Mouse (Mus musculus) kidney, postnatal 10 days (tissue): ENCODE results near the gene Twsg1.
"Not testable (repeated sequence)": the region's sequence is repeated elsewhere in the genome, so short reads cannot be mapped to it uniquely, and the experiment has no call there.

ENCODE experiments used
- DNase-seq: peaks from one replicate; pipeline ENCODE4 v3.0.0; 2021; ENCODE audit warnings: mixed read lengths

Twsg1 gene

DNA sequence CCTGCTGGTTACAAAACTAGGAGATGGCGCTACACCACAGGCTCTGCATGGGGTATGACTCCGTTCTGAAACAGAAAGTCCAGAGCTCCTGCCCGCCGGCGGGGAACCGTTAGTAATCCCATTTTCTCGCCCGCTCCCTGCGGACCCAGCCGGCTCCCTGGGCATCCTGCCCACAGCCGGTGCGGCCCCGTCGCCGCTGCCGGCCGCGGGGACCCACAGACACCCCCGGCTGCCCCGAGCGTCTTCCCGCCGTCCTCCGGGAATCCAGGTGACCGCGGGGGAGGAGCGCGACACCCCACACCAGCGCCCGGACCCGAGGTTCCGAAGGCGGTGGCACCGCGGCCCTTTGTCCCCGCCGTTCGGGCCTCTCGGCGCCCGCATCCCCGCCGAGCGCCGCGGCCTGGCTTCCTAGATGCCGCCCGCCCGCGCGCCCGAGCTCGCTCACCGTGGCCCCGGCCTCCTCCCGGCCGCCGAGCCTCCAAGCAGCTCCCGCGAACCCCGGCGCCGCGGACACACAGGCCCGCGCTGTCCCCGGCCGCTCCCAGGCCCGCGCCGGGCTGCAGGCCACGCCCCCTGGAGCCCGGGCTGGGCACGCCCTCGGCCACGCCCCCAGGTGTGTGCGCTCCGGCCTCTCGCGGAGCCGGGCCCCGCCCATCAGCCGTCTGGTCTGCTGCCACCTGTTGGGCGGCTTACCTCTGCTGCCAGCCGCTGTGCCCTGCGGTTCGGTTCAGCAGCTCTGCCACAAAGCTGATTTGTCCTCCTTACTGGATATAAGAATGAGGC is at the start of gene Twsg1:
Twsg1 (minus strand) TSS at position 605 of the 783 bp plus-strand sequence.
- DNase-seq: peak; percentile 98

DNA sequence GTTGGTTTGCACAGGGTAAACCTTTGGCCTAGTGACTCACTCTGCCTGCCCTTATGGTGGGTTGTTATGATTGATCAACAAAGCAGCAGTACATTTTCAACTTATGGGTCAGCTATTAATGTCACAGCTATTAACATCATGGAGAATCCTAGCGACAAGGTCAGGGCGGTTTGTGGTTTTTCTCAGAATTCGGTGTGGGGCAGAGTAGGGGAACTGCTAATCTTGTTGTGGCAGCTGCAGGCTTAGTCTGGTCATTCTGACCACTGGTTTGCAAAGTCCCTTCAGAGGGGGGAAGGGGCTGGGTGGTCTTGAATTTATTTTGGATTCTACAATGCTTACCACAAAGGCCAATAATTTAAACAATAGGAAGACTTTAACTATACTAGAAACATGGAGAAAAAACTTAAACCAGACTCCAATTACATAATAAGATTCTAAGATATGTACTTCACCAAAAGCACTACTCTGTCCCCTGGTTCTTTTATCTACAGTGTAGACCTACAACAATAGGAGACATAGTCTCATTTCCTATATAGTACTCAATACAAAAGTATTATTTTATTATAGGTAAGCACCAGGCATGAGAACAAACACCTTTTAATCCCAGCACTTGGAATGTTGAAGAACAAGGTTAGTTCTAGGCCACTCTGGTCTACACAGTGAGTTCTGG is 37.3 kb upstream of the Twsg1 start:
- no peak for DNase-seq

DNA sequence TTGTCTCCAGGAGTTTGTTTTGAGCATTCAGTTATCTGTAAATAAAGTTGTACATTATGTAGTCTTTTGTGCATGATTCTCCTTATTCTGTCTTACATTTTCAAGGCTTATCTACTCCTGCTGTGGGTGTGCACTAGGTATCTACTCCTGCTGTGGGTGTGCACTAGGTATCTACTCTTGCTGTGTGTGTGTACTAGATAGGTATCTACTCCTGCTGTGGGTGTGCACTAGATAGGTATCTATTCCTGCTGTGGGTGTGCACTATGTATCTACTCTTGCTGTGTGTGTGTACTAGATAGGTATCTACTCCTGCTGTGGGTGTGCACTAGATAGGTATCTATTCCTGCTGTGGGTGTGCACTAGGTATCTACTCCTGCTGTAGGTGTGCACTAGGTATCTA is 25.7 kb upstream of the Twsg1 start:
- not testable (repeated sequence) for DNase-seq

DNA sequence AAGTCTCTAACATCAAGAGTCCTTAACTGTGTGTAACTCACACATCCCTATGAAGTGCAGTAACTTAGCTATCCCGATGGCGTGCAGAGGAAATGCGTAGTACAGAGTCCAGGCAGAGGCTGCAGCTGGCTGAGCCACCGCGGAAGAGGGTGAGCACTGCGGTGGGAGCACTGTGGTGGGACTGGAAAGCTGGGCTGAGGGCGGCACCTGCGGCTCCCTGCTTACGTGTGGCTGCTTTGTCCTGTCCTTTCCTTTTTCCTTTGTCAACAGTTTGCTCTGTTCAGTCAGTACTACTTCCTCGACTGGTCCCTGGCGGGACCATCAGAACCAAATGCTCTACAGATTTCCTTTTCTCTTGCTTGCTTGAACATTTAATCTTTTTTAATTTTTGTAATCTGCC is 16.7 kb upstream of the Twsg1 start:
- DNase-seq: no peak

DNA sequence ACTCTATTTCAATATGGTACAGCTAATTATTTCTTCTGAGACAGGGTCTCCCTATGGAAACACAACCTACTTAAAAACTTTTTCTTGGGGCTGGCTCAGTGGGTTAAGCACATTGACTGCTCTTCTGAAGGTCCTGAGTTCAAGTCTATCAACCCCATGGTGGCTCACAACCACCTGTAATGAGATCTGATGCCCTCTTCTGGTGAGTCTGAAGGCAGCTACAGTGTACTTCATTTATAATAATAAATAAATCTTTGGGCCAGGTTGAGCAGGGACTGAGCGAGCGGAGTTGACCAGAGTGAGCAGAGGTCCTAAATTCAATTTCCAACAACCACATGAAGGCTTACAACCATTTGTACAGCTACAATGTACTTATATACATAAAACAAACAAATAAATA is 11.2 kb upstream of the Twsg1 start:
- no peak for DNase-seq

DNA sequence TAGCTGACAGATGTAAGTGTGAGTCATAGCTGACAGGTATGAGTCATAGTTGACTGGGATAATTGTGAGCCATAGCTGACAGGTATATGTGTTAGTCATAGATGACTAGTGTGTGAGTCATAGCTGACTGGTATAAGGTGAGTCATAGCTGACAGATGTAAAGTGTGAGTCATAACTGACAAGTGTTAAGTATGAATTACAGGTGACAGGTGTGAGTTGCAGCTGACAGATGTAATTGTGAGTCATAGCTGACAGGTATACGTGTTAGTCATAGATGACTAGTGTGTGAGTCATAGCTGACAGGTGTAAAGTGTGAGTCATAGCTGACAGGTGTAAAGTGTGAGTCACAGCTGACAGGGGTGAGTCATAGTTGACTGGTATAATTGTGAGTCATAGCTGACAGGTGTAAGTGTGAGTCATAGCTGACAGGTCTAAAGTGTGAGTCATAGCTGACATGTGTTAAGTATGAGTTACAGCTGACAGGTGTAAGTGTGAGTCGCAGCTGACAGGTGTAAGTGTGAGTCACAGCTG is 10.6 kb upstream of the Twsg1 start:
- no peak for DNase-seq

DNA sequence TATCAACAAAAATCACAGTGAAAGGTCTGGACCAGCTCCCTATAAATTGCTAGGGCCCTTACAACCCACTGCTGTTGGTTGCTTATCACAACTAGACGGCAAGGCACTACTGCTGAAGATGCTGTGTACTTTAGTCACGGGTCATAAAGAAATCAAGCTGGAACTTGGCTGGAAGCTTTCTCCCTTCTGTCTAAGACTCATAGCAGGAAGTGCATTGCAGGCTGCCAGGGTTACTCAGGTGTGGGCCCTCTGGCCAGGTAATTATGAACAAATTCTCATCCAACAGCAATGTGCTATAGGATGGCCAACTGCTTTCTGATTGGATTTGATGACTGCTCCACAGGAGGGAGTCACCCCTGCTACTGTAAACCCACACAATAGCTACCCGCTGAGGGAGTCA is 8.0 kb upstream of the Twsg1 start:
- DNase-seq: no peak

DNA sequence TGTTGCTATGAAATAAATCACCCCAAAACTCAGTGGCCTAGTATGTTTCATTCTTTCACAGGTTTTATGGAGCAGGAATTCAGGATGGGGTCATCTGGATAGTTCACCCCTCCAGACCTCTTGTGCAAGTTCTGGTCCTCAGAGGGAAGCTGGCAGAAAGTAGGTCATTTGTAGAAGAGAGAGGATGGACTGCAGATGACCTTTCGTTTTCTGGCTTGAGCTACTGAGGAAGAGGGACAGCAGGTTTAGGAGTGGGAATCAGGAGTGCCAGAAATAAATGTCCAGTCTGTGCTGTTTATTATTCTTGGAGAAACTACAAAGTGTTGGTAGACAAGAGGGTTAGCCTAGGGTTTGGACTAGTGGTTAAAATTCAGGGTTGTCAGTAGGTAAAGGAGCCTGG is 7.3 kb upstream of the Twsg1 start:
- DNase-seq: no peak

DNA sequence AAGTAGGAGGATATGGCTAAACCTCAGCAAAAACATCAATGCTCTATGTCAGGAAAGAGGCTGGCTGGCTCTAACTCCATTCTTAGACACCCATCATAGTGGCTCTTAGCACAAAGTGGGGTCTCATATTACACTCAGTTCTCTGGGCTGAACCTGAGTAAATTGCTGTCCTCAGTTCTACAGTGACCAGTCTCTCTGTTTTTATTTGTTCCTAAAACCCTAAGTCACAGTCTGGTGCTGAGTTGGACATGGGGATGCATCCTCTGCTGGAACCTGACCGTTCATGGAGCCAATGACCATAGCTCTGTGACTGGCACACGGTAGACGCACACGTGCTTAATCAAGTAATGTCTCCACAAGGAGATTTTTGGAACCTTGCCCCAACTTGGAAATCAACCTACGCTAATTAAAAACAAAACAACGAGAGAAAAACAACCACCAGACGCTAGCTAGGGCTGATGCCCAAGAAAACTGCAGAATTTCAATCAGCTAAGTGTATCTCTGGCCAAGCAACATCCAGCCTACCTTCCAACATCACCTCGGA is 6.8 kb upstream of the Twsg1 start:
- DNase-seq: no peak

DNA sequence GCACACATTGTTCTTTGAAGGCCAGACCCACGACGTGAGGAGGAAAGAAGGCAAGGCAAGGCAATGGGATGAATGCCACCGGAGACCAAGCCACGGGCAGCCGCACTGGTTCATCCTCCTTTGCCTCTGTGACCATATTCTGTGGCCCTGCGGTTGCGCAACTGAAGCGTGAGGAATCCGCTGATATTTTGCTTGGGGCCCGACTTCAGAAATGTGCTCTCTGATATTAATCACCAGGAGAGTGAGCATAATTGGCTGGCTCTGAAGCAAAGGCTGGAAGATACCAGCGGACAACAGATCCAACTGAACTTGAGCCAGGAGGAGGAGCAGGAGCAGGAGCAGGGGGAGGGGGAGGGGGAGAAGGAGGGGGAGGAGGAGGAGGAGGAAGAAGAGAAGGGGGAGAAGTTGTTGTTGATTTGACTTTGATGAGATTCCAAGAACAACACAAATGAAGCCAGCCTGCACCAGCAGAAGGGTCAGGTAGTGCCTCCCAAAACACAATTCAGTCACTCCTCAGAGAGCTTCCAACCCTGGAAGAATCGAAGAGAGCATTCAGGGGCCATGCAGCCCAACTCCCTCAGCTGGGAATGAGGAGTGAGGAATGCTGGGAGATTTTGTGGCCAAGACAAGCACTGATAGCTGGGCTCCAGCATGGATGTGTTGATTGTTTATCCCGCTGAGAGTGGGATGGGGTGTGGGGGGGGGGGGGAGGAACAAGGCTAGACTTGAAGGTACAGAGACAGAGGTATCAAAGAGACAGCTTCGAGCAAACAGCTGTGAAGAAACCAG is 6.2 kb upstream of the Twsg1 start:
- DNase-seq: peak; percentile 55

DNA sequence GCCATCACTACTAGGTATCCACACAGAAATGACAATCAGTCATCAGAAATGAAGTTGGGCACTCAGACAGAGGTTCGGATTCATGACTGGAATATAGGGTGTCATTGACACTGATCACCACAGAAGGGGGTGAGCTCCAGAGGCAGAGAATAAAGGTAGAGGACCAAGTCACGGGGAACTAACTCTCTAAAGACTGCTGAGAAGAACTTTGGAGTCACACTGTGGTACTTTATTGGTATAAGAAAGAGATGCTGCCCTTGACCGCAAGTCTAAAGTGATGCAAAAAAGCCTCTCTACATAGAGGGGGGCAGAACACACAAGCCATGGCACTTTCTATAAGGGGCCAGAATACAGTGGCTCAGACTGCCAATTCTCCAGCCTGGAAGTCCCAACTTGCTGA is 5.1 kb upstream of the Twsg1 start:
- DNase-seq: no peak

DNA sequence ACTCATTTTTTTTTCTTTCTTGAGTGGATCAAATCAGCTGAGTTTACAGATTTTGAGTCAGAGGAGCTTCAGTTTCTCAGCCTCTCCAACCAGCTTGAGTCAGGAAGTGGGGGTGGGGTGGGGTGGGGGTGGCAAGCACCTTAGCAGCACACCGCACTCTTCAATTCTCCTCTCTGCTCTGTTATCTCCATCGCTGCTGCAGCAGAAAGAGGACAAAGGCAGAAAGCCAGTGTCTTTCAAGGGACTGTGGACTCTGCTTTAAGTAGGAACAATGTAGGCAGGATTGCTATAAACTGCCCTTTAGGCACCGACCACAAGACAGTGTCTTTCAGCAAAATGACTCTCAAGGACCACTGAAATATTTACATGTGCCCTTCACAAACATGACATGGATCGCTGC is 2.9 kb upstream of the Twsg1 start:
- DNase-seq: no peak

DNA sequence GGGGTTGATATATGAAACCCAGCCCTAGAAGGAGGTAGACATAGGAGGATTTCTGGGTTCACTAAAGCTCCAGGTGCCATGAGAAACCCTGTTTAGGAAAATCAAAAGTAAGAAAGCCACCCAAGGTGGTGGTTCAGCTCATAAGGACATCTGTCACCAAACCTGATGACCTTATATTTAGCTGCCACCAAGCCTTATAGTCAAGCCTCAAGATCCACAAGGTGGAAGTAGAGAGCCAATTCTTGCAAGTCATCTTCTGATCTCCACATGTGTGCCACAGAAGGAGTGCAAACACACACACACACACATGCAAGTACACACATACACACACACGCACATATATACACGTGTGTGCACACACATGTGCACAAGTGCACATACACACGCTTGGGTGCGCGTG is 1.1 kb upstream of the Twsg1 start:
- DNase-seq: no peak

DNA sequence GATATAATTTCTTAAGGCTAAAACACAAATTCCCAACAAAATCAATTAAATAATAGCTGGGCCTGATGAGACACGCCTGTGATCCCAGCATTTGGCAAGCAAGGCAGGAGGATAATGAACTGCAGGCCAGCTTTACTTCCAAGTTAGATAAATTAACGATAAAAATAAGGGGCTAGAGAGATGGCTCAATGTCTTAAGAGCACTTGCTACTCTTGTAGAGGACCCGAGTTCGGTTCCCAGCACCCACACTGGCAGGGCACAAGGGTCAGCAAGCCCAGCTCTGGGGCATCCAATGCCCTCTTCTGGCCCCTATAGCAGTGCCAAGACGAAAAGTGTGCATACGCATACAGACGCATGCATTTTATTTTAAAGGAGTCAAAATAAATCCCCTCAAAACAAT is 843 bp downstream of the Twsg1 start:
- peak; percentile 35 for DNase-seq

DNA sequence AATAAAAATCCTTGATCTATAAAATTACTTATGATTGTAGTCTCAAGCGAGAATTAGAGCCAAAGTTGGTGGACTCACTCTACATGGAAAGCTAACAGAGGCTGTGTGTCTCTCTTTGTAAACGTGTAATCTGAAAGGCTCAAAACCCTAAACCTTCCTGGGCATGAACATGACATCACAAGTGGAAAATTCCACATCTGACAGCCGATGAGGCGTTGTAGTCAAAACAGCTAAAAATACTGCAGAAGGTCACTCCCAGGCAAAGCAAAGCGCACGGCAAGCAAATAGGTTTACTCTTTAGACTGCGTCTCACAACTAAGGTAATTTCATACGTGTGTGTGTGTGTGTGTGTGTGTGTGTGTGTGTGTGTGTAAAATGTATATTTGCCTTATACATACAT is 3.7 kb downstream of the Twsg1 start:
- no peak for DNase-seq

DNA sequence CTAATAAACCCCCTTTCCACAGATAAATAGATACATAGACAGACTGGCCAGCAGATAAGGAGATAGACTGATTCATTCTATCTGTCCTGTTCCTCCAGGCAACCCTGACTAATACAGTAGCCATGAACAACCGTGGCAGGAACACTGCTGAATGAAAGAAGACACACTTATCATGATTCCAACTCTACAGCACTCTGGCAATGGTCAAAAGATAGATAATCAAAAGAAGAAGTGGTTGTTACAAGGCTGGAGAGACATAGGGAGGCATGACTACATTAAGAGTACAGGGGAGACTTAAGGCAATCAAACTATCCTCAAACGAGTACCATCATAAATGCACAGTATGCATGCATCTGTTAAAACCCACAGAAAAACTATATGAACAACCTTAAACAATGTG is 5.6 kb downstream of the Twsg1 start:
- DNase-seq: no peak

DNA sequence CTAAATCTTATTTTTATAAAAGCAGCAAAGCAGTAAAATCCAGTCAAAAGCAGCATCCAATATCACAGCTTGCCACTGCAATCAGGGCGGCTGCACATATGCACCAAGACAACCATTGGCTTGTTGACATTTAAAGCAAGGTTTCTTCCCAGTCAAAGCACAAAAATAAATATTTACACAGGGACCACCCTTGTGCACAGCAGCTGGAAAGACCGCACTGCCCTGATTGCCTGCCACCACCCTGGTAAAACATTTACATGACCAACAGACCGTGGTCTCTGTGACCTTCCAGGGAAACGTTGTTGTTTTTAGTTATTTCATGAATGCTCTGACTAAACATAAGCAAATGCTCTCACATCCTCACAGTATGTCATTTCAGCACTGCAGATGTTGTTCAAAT is 8.6 kb downstream of the Twsg1 start:
- peak; percentile 53 for DNase-seq

DNA sequence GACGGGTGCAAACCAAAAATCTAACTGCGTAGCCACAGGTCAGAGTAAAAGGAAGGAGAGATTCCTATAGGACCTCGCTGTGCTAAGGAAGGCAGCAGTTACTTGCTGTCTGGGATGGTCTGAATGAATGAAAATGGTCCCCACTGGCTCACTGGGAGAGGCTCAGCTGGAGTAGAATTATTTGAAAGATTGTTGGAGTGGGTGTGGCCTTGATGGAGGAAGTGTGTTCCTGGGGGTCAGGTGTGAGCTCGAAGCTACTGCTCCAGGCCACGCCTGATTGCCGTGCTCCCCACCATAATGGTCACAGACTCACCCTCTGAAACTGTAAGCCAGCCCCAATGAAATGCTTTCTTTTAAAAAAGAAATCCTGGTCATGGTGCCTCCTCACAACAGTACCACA is 9.8 kb downstream of the Twsg1 start:
- no peak for DNase-seq

DNA sequence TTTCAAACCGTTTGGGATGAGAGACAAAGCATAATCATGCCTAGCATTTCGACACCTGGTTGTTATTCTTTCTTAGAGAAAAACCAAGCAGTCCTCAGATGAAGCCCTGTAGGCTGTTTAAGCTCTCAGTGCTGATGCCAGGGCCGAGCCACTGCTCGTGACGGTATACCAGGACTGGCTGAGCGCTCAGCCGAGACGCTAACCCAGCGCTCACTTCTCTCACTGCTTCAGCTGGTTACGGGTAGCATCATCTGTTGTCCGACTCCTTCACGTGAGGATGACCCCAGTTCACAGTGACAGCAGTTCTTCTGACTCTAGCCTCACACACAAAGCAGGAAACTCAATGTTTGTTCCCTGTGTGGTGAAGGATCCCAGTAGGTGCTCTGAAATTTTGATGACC is 10.8 kb downstream of the Twsg1 start:
- DNase-seq: peak; percentile 35

DNA sequence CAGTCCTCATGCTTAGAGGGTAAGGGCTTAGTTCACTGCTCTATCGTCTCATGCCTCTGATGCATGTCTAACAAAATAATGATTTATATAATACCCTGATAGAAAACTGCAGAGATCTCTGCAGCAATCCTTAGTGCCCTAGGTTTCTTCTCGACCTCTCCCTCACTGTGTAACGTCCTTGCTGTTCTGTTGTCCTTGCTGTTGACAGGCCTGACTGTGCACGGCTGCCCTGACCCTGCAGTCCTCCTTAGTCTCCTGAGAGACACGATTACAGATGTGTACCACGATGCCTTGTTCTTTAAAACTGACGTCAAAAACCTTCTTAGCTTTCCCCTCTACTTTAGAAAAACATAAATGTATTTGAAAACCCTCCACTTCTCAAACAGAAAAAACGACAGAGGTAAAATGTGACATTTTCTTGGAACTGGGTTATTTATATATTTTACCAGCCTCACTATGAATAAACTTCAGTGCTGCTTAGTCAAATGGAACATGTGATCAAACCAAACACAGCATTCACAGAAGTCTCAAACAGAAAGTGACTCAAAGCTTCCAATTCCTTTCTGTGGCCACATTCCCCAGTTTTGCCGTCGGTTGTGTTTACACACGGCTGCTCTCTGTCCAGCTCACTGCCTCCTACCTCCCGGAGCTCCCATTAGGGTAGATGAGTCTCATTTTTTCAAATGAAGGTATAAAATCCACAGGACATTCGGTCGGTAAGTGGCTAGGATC is 11.4 kb downstream of the Twsg1 start:
- DNase-seq: peak; percentile 39

DNA sequence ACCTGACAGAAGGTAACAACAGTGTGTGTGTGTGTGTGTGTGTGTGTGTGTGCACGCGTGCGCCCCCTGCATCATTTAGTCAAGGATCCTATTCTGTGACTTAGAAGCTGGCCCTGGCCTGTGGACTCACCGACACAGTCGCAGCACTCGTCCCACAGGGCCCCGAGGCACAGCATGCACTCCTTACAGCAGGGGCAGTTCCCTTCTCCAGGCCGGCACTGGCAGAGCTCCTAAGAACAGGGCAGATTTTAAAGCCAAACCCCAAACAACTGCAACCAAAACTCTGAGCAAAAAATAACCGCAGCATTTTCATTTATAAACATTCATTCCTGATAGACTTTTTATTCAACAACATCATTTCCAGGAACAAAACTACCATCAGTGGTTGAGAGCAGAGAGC is 13.4 kb downstream of the Twsg1 start:
- no peak for DNase-seq

DNA sequence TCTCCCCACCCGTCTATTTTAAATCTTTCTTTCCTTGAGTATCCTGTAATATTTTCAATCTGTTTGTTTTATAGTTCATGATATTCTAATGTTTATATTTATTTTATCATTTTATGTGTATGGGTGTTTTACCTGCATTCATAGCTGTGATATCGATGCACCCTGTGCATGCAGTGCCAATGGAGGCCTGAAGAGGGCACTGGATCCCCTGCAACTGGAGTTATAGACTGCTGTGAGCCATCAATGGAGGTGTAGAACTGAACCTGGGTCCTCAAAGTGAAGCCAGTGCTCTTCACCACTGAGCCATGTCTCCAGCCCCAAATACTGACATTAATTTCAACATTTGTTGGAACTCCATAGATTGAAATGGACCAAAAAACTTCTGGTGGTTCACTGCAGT is 17.3 kb downstream of the Twsg1 start:
- no peak for DNase-seq

DNA sequence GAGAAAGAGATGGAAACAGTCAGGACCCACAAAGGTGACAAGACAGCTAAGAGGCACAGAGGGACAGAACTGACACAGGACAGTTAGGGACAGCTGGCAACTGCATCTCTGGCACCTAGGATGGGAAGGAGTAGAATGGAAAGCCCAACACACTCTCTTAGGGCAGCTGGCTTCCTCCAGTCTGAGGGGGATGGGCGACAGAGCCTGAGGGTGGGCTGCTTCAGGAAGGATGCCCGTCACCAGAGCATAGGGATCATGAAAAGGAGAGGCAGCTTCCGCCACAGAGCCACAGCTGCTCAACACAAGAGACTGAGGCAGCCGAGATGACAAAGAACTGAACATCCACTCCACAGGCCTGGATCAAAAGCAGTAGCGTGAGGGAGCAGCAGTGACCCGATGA is 19.5 kb downstream of the Twsg1 start:
- DNase-seq: no peak
